Mouse (Mus musculus): ENCODE results near the gene Hoxa4. TPM values are rescaled to one million over a fixed set of nuclear protein-coding genes. Genes with fewer than 3 reads are reported as not detected.

Hoxa4 gene
- polyA plus RNA-seq, 1 experiment from 2014 or later = 0.30 TPM

- DNase-seq (no peak), ATAC-seq (ENCODE audit: low read depth) (no peak)
- Histone ChIP-seq H3K27me3 (peaks cover 98% of the 10 kb centered on the region), H3K9ac (peak overlapping the region; percentile 29; the same call in 1 of the 2 replicates), H3K27ac (peak overlapping the region; percentile 62), H3K4me3 (replicated peaks) (0 out of 2 replicates have a peak overlapping the region, but pooled peaks have one; percentile 14), H3K9me3 (replicated peaks) (no peaks in the 10 kb centered on the region), H3K4me1 (replicated peaks) (peaks cover 5% of the 10 kb centered on the region; the same call in 1 of the 2 replicates), H3K4me2 (peak overlapping the region; percentile 74), H3K36me3 (no peaks in the 10 kb centered on the region)
- 11% methylated on average over 30 of the region's 30 CpGs for WGBS (ENCODE audit: insufficient replicate concordance)
These were observed 30.8 kb downstream of the Hoxa4 start for GRCm38 (mm10) chr6:52160511-52161335.

GRCm38 (mm10) chr6:52159979-52160378, 31.6 kb downstream of the Hoxa4 start:
- DNase-seq = no peak
- WGBS (ENCODE audit: insufficient replicate concordance) = 7% methylated on average over 7 of the region's 9 CpGs
- no peak overlapping the region for H3K27ac ChIP-seq

GRCm38 (mm10) chr6:52159164-52159761, 32.3 kb downstream of the Hoxa4 start:
- peak overlapping the region; percentile 61 for H3K4me3 ChIP-seq (replicated peaks)
- peak overlapping the region; percentile 41 for H3K27ac ChIP-seq
- H3K9me3 ChIP-seq (replicated peaks) = no peaks in the 10 kb centered on the region
- H3K9ac ChIP-seq = peak overlapping the region; percentile 33; the same call in 1 of the 2 replicates
- no peak for DNase-seq
- H3K36me3 ChIP-seq = no peaks in the 10 kb centered on the region
- H3K4me1 ChIP-seq (replicated peaks) = peaks cover 5% of the 10 kb centered on the region; the same call in 1 of the 2 replicates
- peak overlapping the region; percentile 74 for H3K4me2 ChIP-seq
- 15% methylated on average over 12 of the region's 12 CpGs for WGBS (ENCODE audit: insufficient replicate concordance)
- no peak for ATAC-seq (ENCODE audit: low read depth)
- H3K27me3 ChIP-seq = peaks cover 98% of the 10 kb centered on the region

More at GRCm38 (mm10) chr6:52159979-52160378, 31.6 kb downstream of the Hoxa4 start:
- Histone ChIP-seq H3K36me3 (no peaks in the 10 kb centered on the region), H3K4me3 (replicated peaks) (peak overlapping the region; percentile 14; the same call in 1 of the 2 replicates), H3K27me3 (peaks cover 98% of the 10 kb centered on the region), H3K4me2 (peak overlapping the region; percentile 74), H3K4me1 (replicated peaks) (peaks cover 5% of the 10 kb centered on the region; the same call in 1 of the 2 replicates), H3K9me3 (replicated peaks) (no peaks in the 10 kb centered on the region), H3K9ac (no peak overlapping the region)
- ATAC-seq (ENCODE audit: low read depth) = no peak

- H3K27me3 ChIP-seq = peaks cover 98% of the 10 kb centered on the region
- under 1% methylated on average over 55 of the region's 55 CpGs for WGBS (ENCODE audit: insufficient replicate concordance)
- peak; percentile 35 for DNase-seq
These were observed 33.1 kb downstream of the Hoxa4 start, which contains the start of gene Hoxa1 for GRCm38 (mm10) chr6:52158276-52159051. Gene Hoxa1 (minus strand): TSS chr6:52158317.

GRCm38 (mm10) chr6:52157466-52158275, 33.9 kb downstream of the Hoxa4 start:
- Histone ChIP-seq H3K4me2 (peak overlapping the region; percentile 74), H3K36me3 (no peaks in the 10 kb centered on the region), H3K4me3 (replicated peaks) (peak overlapping the region; percentile 61), H3K4me1 (replicated peaks) (peaks cover 5% of the 10 kb centered on the region; the same call in 1 of the 2 replicates), H3K27ac (no peak overlapping the region), H3K9ac (no peak overlapping the region), H3K9me3 (replicated peaks) (no peaks in the 10 kb centered on the region), H3K27me3 (peaks cover 98% of the 10 kb centered on the region)
- WGBS (ENCODE audit: insufficient replicate concordance) = 2% methylated on average over 32 of the region's 32 CpGs
- DNase-seq = no peak
- no peak for ATAC-seq (ENCODE audit: low read depth)

More at GRCm38 (mm10) chr6:52158276-52159051, 33.1 kb downstream of the Hoxa4 start, which contains the start of gene Hoxa1:
- Histone ChIP-seq H3K4me2 (peak within 1 kb of the TSS; percentile 74), H3K36me3 (no peaks in the 10 kb centered on the region), H3K4me3 (replicated peaks) (peak within 1 kb of the TSS; percentile 61), H3K9ac (peak within 1 kb of the TSS; percentile 33; the same call in 1 of the 2 replicates), H3K27ac (peak within 1 kb of the TSS; percentile 41), H3K4me1 (replicated peaks) (peaks cover 5% of the 10 kb centered on the region; the same call in 1 of the 2 replicates), H3K9me3 (replicated peaks) (no peaks in the 10 kb centered on the region)
- ATAC-seq (ENCODE audit: low read depth) = peak; percentile 58

DNA sequence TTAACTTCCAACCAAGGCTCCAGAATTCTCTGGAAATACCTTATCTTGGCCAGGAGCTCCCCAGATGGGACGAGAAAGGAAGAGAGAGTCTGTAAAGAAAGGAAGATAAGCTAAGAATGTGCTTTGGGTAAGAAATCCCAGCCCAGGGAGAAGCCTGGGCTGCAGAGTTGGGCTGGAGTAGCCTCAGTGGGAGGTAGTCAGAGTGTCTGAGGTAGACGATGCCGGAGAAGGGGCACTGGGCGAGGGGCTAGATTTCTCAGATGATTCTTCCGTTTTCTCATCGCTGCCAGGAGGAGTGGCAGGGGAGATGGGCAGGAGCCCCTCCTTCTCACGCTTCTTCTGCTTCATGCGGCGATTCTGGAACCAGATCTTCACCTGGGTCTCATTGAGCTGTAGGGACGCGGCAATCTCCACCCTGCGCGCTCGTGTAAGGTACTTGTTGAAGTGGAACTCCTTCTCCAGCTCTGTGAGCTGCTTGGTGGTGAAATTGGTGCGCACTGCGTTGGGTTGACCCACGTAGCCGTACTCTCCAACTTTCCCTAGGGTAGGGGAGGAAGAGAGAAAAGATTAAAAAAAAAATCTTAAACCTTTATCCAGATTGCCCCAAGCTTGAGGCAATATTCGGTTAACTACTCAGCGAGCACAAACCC, 34.9 kb downstream of the Hoxa4 start:
- peaks cover 5% of the 10 kb centered on the region; the same call in 1 of the 2 replicates for H3K4me1 ChIP-seq (replicated peaks)
- H3K27ac ChIP-seq = no peak overlapping the region
- ATAC-seq (ENCODE audit: low read depth) = no peak
- peak overlapping the region; percentile 74 for H3K4me2 ChIP-seq
- H3K27me3 ChIP-seq = peaks cover 98% of the 10 kb centered on the region
- no peaks in the 10 kb centered on the region for H3K9me3 ChIP-seq (replicated peaks)
- no peaks in the 10 kb centered on the region for H3K36me3 ChIP-seq
- H3K9ac ChIP-seq = no peak overlapping the region
- H3K4me3 ChIP-seq (replicated peaks) = no peak overlapping the region
- 5% methylated on average over 20 of the region's 20 CpGs for WGBS (ENCODE audit: insufficient replicate concordance)
- no peak for DNase-seq

- no peaks in the 10 kb centered on the region for H3K9me3 ChIP-seq (replicated peaks)
- peaks cover 5% of the 10 kb centered on the region; the same call in 1 of the 2 replicates for H3K4me1 ChIP-seq (replicated peaks)
- no peak overlapping the region for H3K27ac ChIP-seq
- no peaks in the 10 kb centered on the region for H3K36me3 ChIP-seq
- no peak overlapping the region for H3K4me3 ChIP-seq (replicated peaks)
- H3K9ac ChIP-seq = no peak overlapping the region
- no peak for DNase-seq
- H3K27me3 ChIP-seq = peaks cover 99% of the 10 kb centered on the region
- ATAC-seq (ENCODE audit: low read depth) = no peak
- WGBS (ENCODE audit: insufficient replicate concordance) = 71% methylated on average over 3 of the region's 3 CpGs
- no peak overlapping the region for H3K4me2 ChIP-seq
These were observed 36.1 kb downstream of the Hoxa4 start for GRCm38 (mm10) chr6:52155471-52155870.

DNA sequence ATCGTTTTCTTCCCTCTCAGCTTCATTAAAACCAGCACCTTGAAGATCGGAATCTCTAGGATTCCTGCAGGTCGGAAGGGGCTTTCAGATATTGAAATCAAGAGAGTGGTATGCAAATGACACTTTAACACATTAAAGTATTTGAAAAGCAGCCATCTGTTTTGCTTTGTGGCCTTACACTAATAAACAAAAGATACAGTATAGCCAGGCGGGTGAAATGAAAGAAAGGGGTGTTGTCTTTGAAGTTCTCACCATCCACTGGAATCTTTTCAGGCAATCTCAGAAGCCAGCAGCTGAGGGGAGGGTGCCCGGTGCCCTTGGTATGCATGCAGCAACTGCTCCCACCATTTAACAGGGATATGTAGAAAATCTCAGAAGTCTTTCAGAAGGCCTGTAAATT, 37.5 kb downstream of the Hoxa4 start:
- Histone ChIP-seq H3K9me3 (replicated peaks) (no peaks in the 10 kb centered on the region), H3K4me3 (replicated peaks) (no peak overlapping the region), H3K36me3 (no peaks in the 10 kb centered on the region), H3K4me1 (replicated peaks) (peaks cover 5% of the 10 kb centered on the region; the same call in 1 of the 2 replicates), H3K27ac (no peak overlapping the region), H3K4me2 (no peak overlapping the region), H3K9ac (no peak overlapping the region), H3K27me3 (peaks cover 98% of the 10 kb centered on the region)
- 34% methylated on average over 5 of the region's 5 CpGs for WGBS (ENCODE audit: insufficient replicate concordance)
- no peak for DNase-seq
- ATAC-seq (ENCODE audit: low read depth) = no peak

DNA sequence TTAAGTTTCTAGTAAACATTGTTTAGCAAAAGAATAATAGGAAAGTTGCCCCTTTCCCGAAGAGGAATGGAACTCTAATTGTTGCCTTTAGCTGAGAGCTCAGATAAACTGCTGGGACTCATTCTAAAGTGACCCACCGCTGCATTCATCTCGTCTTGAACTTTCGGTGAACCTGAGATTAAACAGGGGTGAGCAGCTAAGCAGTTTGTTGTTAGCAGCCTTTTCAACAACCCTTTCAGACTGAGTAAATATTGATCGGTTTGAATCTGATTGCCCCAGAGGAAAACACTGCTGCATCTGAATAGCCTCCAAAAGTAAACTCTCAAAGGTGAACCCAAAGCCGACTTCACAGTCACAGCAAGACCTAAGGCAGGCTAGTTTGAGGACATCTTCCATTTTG, 38.3 kb downstream of the Hoxa4 start:
- H3K9me3 ChIP-seq (replicated peaks) = no peaks in the 10 kb centered on the region
- ATAC-seq (ENCODE audit: low read depth) (no peak), DNase-seq (no peak)
- 10% methylated on average over 6 of the region's 6 CpGs for WGBS (ENCODE audit: insufficient replicate concordance)
- H3K27ac ChIP-seq = no peak overlapping the region
- no peak overlapping the region for H3K9ac ChIP-seq
- no peaks in the 10 kb centered on the region for H3K36me3 ChIP-seq
- H3K4me2 ChIP-seq = no peak overlapping the region
- peaks cover 92% of the 10 kb centered on the region for H3K27me3 ChIP-seq
- no peak overlapping the region for H3K4me3 ChIP-seq (replicated peaks)
- H3K4me1 ChIP-seq (replicated peaks) = 0 out of 2 replicates have a peak, but pooled peaks cover under 1% of the 10 kb centered on the region
